Mouse (Mus musculus) hindbrain, embryonic 13.5 days (tissue): ENCODE results near the gene Slc2a9. TPM values are rescaled to one million over a fixed set of nuclear protein-coding genes. Genes with fewer than 3 reads are reported as not detected.

Experiments
- ATAC-seq: fragments of 200-750 bp; cut with Nextera tagmentation; 2 replicates; pipeline ENCODE4 v1.8.0; 2017; ENCODE audit warnings: moderate TSS enrichment; ENCODE audit not compliant: low FRiP score
- H3K27ac ChIP-seq: fragments of 300-500 bp; sonication (generic); 2 replicates; pipeline ENCODE4 v1.5.1; 2015; ENCODE audit warnings: inconsistent platforms, mild to moderate bottlenecking, moderate library complexity
- H3K27me3 ChIP-seq: fragments of 300-500 bp; sonication (generic); 2 replicates; pipeline ENCODE4 v1.6.1; 2015; ENCODE audit warnings: mild to moderate bottlenecking, inconsistent platforms
- H3K36me3 ChIP-seq: fragments of 300-500 bp; sonication (generic); 2 replicates; pipeline ENCODE4 v1.6.1; 2015; ENCODE audit warnings: mild to moderate bottlenecking, inconsistent platforms
- H3K4me1 ChIP-seq: fragments of 300-500 bp; sonication (generic); replicated peaks from 2 replicates; pipeline ENCODE4 v1.6.1; 2015; ENCODE audit warnings: inconsistent platforms
- H3K4me2 ChIP-seq: fragments of 300-500 bp; sonication (generic); 2 replicates; pipeline ENCODE4 v1.6.1; 2015; ENCODE audit warnings: inconsistent platforms, mild to moderate bottlenecking, moderate library complexity
- H3K4me3 ChIP-seq: fragments of 300-500 bp; sonication (generic); 2 replicates; pipeline ENCODE4 v1.5.1; 2015; ENCODE audit warnings: mild to moderate bottlenecking, inconsistent platforms
- H3K9ac ChIP-seq: fragments of 300-500 bp; sonication (generic); 2 replicates; pipeline ENCODE4 v1.6.1; 2015; ENCODE audit warnings: mild to moderate bottlenecking, inconsistent platforms
- H3K9me3 ChIP-seq: fragments of 300-500 bp; sonication (generic); 2 replicates; pipeline ENCODE4 v1.6.1; 2016; ENCODE audit warnings: inconsistent platforms
- whole genome bisulfite sequencing: fragments of 180-500 bp; shearing (Covaris S2); methylation state at CpG from one replicate; pipeline ENCODE4 v1.1.7; 2015; 5-methylcytosine and 5-hydroxymethylcytosine counted together
- polyA plus RNA-seq: library from polyadenylated mRNA; unstranded; fragments of >200 nt; fragmentation: Nextera tagmentation; extraction: Ambion mirVana; gene quantifications from 2 replicates; pipeline ENCODE4 v1.2.1, GENCODE M21; 2015

Gene Slc2a9
- polyA plus RNA-seq, 1 experiment from 2014 or later: 0.13 TPM

- H3K9me3 ChIP-seq: no peaks in the 10 kb centered on the region
- H3K27me3 ChIP-seq: no peaks in the 10 kb centered on the region
- H3K36me3 ChIP-seq: no peaks in the 10 kb centered on the region
- no peaks in the 10 kb centered on the region for H3K4me1 ChIP-seq
- H3K9ac ChIP-seq: no peak overlapping the region
- ATAC-seq: no peak
- no peak overlapping the region for H3K4me2 ChIP-seq
- H3K4me3 ChIP-seq: no peak overlapping the region
- no peak overlapping the region for H3K27ac ChIP-seq
- 79% methylated on average over 5 of the region's 5 CpGs for WGBS
Measured at GRCm38 (mm10) chr5:38498479-38498878, 4.5 kb downstream of the Slc2a9 start.

- Histone ChIP-seq H3K4me3 (no peak overlapping the region), H3K27ac (no peak overlapping the region), H3K9ac (no peak overlapping the region), H3K4me1 (no peaks in the 10 kb centered on the region), H3K9me3 (no peaks in the 10 kb centered on the region), H3K4me2 (no peak overlapping the region), H3K36me3 (no peaks in the 10 kb centered on the region), H3K27me3 (no peaks in the 10 kb centered on the region)
- 82% methylated on average over 8 of the region's 8 CpGs for WGBS
- no peak for ATAC-seq
Measured at GRCm38 (mm10) chr5:38496491-38497057, 6.4 kb downstream of the Slc2a9 start.

- WGBS: 92% methylated on average over 6 of the region's 6 CpGs
Measured at GRCm38 (mm10) chr5:38493890-38494289, 9.1 kb downstream of the Slc2a9 start.

GRCm38 (mm10) chr5:38491763-38492162 lies 11.2 kb downstream of the Slc2a9 start:
- Histone ChIP-seq H3K36me3 (no peaks in the 10 kb centered on the region), H3K4me2 (no peak overlapping the region), H3K9ac (no peak overlapping the region), H3K4me3 (no peak overlapping the region), H3K27me3 (no peaks in the 10 kb centered on the region), H3K27ac (no peak overlapping the region), H3K9me3 (no peaks in the 10 kb centered on the region), H3K4me1 (no peaks in the 10 kb centered on the region)
- WGBS: 85% methylated on average over 8 of the region's 8 CpGs
- ATAC-seq: no peak

More at GRCm38 (mm10) chr5:38493890-38494289, 9.1 kb downstream of the Slc2a9 start:
- Histone ChIP-seq H3K9me3 (no peaks in the 10 kb centered on the region), H3K27me3 (no peaks in the 10 kb centered on the region), H3K27ac (no peak overlapping the region), H3K9ac (no peak overlapping the region), H3K4me1 (no peaks in the 10 kb centered on the region), H3K4me3 (no peak overlapping the region), H3K36me3 (no peaks in the 10 kb centered on the region), H3K4me2 (no peak overlapping the region)
- ATAC-seq: no peak

GRCm38 (mm10) chr5:38489739-38490138 lies 13.2 kb downstream of the Slc2a9 start:
- no peak overlapping the region for H3K4me3 ChIP-seq
- H3K4me1 ChIP-seq: no peaks in the 10 kb centered on the region
- no peak overlapping the region for H3K27ac ChIP-seq
- H3K27me3 ChIP-seq: no peaks in the 10 kb centered on the region
- H3K36me3 ChIP-seq: no peaks in the 10 kb centered on the region
- H3K9me3 ChIP-seq: no peaks in the 10 kb centered on the region
- no peak overlapping the region for H3K9ac ChIP-seq
- ATAC-seq: no peak
- H3K4me2 ChIP-seq: no peak overlapping the region
- 84% methylated on average over 4 of the region's 4 CpGs for whole genome bisulfite sequencing

- WGBS: 83% methylated on average over 20 of the region's 20 CpGs
- Histone ChIP-seq H3K9me3 (no peaks in the 10 kb centered on the region), H3K4me3 (no peak overlapping the region), H3K27me3 (no peaks in the 10 kb centered on the region), H3K4me1 (no peaks in the 10 kb centered on the region), H3K36me3 (no peaks in the 10 kb centered on the region), H3K9ac (no peak overlapping the region), H3K27ac (no peak overlapping the region), H3K4me2 (no peak overlapping the region)
- ATAC-seq: no peak
Measured at GRCm38 (mm10) chr5:38488673-38489615, 14.0 kb downstream of the Slc2a9 start.

- Histone ChIP-seq H3K27ac (no peak overlapping the region), H3K4me1 (no peaks in the 10 kb centered on the region), H3K4me2 (no peak overlapping the region), H3K27me3 (no peaks in the 10 kb centered on the region), H3K9me3 (no peaks in the 10 kb centered on the region), H3K36me3 (no peaks in the 10 kb centered on the region), H3K4me3 (no peak overlapping the region), H3K9ac (no peak overlapping the region)
- WGBS: 60% methylated on average over 6 of the region's 6 CpGs
- no peak for ATAC-seq
Measured at GRCm38 (mm10) chr5:38488026-38488425, 14.9 kb downstream of the Slc2a9 start.

- H3K4me3 ChIP-seq: no peak overlapping the region
- H3K4me1 ChIP-seq: no peaks in the 10 kb centered on the region
- 88% methylated on average over 4 of the region's 4 CpGs for WGBS
- no peaks in the 10 kb centered on the region for H3K27me3 ChIP-seq
- no peaks in the 10 kb centered on the region for H3K9me3 ChIP-seq
- H3K4me2 ChIP-seq: no peak overlapping the region
- no peak for ATAC-seq
- H3K9ac ChIP-seq: no peak overlapping the region
- no peak overlapping the region for H3K27ac ChIP-seq
- no peaks in the 10 kb centered on the region for H3K36me3 ChIP-seq
Measured at GRCm38 (mm10) chr5:38487247-38487646, 15.7 kb downstream of the Slc2a9 start.

- peaks cover 3% of the 10 kb centered on the region; the same call in 1 of the 2 replicates for H3K4me1 ChIP-seq
- no peak overlapping the region for H3K9ac ChIP-seq
- H3K36me3 ChIP-seq: no peaks in the 10 kb centered on the region
- H3K9me3 ChIP-seq: no peaks in the 10 kb centered on the region
- no peak for ATAC-seq
- H3K27ac ChIP-seq: no peak overlapping the region
- no peak overlapping the region for H3K4me3 ChIP-seq
- 79% methylated on average over 4 of the region's 4 CpGs for WGBS
- H3K27me3 ChIP-seq: peaks cover 4% of the 10 kb centered on the region; the same call in 1 of the 2 replicates
- H3K4me2 ChIP-seq: no peak overlapping the region
Measured at GRCm38 (mm10) chr5:38485946-38486345, 17.0 kb downstream of the Slc2a9 start.

GRCm38 (mm10) chr5:38483518-38484110 lies 19.3 kb downstream of the Slc2a9 start:
- Histone ChIP-seq H3K9me3 (no peaks in the 10 kb centered on the region), H3K4me2 (no peak overlapping the region), H3K9ac (no peak overlapping the region), H3K36me3 (no peaks in the 10 kb centered on the region), H3K4me3 (no peak overlapping the region), H3K4me1 (peaks cover 19% of the 10 kb centered on the region), H3K27me3 (peaks cover 4% of the 10 kb centered on the region; the same call in 1 of the 2 replicates), H3K27ac (no peak overlapping the region)
- ATAC-seq: no peak
- 78% methylated on average over 7 of the region's 7 CpGs for WGBS

GRCm38 (mm10) chr5:38480822-38481707 lies 21.9 kb downstream of the Slc2a9 start:
- Histone ChIP-seq H3K4me3 (no peak overlapping the region), H3K9me3 (no peaks in the 10 kb centered on the region)
- ATAC-seq: 0 out of 2 replicates have a peak, but pooled peaks have one; percentile 4

More at GRCm38 (mm10) chr5:38480822-38481707, 21.9 kb downstream of the Slc2a9 start:
- Histone ChIP-seq H3K9ac (no peak overlapping the region), H3K36me3 (no peaks in the 10 kb centered on the region), H3K27ac (no peak overlapping the region), H3K27me3 (peaks cover 4% of the 10 kb centered on the region; the same call in 1 of the 2 replicates), H3K4me1 (peaks cover 19% of the 10 kb centered on the region), H3K4me2 (peak overlapping the region; percentile 47)
- 75% methylated on average over 10 of the region's 10 CpGs for WGBS
